Mouse (Mus musculus): Measurements from ENCODE around the gene Adnp. TPM values are rescaled to one million over a fixed set of nuclear protein-coding genes. Genes with fewer than 3 reads are reported as not detected.
A peak's percentile ranks its signal among the peaks of the same experiment; 100 is the strongest.

Adnp gene
- polyA plus RNA-seq, 1 experiment from 2014 or later: 5.4 TPM

- Histone ChIP-seq H3K9ac (no peak overlapping the region), H3K27me3 (ENCODE audit: control insufficient read depth, insufficient read depth, low read length) (no peaks in the 10 kb centered on the region; the same call in 1 of the 2 replicates), H3K4me1 (replicated peaks; ENCODE audit: control insufficient read depth, insufficient read depth, low read length) (no peaks in the 10 kb centered on the region), H3K27ac (no peak overlapping the region), H3K4me3 (replicated peaks; ENCODE audit: low read length) (no peak overlapping the region), H3K36me3 (replicated peaks; ENCODE audit: control insufficient read depth, insufficient read depth) (no peaks in the 10 kb centered on the region), H3K9me3 (ENCODE audit: control insufficient read depth, low read length) (no peaks in the 10 kb centered on the region), H3K4me2 (replicated peaks) (no peak overlapping the region)
- DNase-seq (ENCODE audit: low spot score) (no peak), ATAC-seq (ENCODE audit: low FRiP score) (no peak)
These were observed 35.9 kb upstream of the Adnp start for GRCm38 (mm10) chr2:168242841-168243240.

GRCm38 (mm10) chr2:168238335-168238734 lies 31.4 kb upstream of the Adnp start:
- H3K4me2 ChIP-seq (replicated peaks): no peak overlapping the region
- H3K36me3 ChIP-seq (replicated peaks; ENCODE audit: control insufficient read depth, insufficient read depth): peaks cover 8% of the 10 kb centered on the region
- DNase-seq (ENCODE audit: low spot score): no peak
- H3K9me3 ChIP-seq (ENCODE audit: control insufficient read depth, low read length): no peaks in the 10 kb centered on the region
- 90% methylated on average over 4 of the region's 4 CpGs for WGBS
- no peak for ATAC-seq (ENCODE audit: low FRiP score)
- H3K27me3 ChIP-seq (ENCODE audit: control insufficient read depth, insufficient read depth, low read length): no peaks in the 10 kb centered on the region; the same call in 1 of the 2 replicates
- no peak overlapping the region for H3K4me3 ChIP-seq (replicated peaks; ENCODE audit: low read length)
- no peak overlapping the region for H3K9ac ChIP-seq
- H3K27ac ChIP-seq: no peak overlapping the region
- H3K4me1 ChIP-seq (replicated peaks; ENCODE audit: control insufficient read depth, insufficient read depth, low read length): no peaks in the 10 kb centered on the region

GRCm38 (mm10) chr2:168233286-168233685 lies 26.4 kb upstream of the Adnp start:
- Histone ChIP-seq H3K27me3 (ENCODE audit: control insufficient read depth, insufficient read depth, low read length) (no peaks in the 10 kb centered on the region), H3K36me3 (replicated peaks; ENCODE audit: control insufficient read depth, insufficient read depth) (peaks cover 8% of the 10 kb centered on the region), H3K27ac (no peak overlapping the region), H3K4me1 (replicated peaks; ENCODE audit: control insufficient read depth, insufficient read depth, low read length) (peaks cover 26% of the 10 kb centered on the region), H3K9ac (no peak overlapping the region), H3K4me3 (replicated peaks; ENCODE audit: low read length) (no peak overlapping the region), H3K9me3 (ENCODE audit: control insufficient read depth, low read length) (no peaks in the 10 kb centered on the region), H3K4me2 (replicated peaks) (no peak overlapping the region)
- 98% methylated on average over 5 of the region's 5 CpGs for WGBS
- no peak for ATAC-seq (ENCODE audit: low FRiP score)
- DNase-seq (ENCODE audit: low spot score): no peak

- no peak overlapping the region for H3K27ac ChIP-seq
These were observed 24.5 kb upstream of the Adnp start for GRCm38 (mm10) chr2:168231471-168231829.

GRCm38 (mm10) chr2:168230773-168231470 lies 24.0 kb upstream of the Adnp start:
- DNase-seq (ENCODE audit: low spot score) (no peak), ATAC-seq (ENCODE audit: low FRiP score) (peak; percentile 67)
- Histone ChIP-seq H3K27me3 (ENCODE audit: control insufficient read depth, insufficient read depth, low read length) (no peaks in the 10 kb centered on the region), H3K27ac (peak overlapping the region; percentile 98), H3K4me2 (replicated peaks) (peak overlapping the region; percentile 98), H3K9ac (peak overlapping the region; percentile 82), H3K36me3 (replicated peaks; ENCODE audit: control insufficient read depth, insufficient read depth) (peaks cover 17% of the 10 kb centered on the region), H3K9me3 (ENCODE audit: control insufficient read depth, low read length) (no peaks in the 10 kb centered on the region), H3K4me3 (replicated peaks; ENCODE audit: low read length) (peak overlapping the region; percentile 97), H3K4me1 (replicated peaks; ENCODE audit: control insufficient read depth, insufficient read depth, low read length) (peaks cover 28% of the 10 kb centered on the region)
- WGBS: 4% methylated on average over 85 of the region's 105 CpGs

More at GRCm38 (mm10) chr2:168231471-168231829, 24.5 kb upstream of the Adnp start:
- H3K9me3 ChIP-seq (ENCODE audit: control insufficient read depth, low read length): no peaks in the 10 kb centered on the region
- H3K4me3 ChIP-seq (replicated peaks; ENCODE audit: low read length): peak overlapping the region; percentile 97
- peaks cover 12% of the 10 kb centered on the region for H3K36me3 ChIP-seq (replicated peaks; ENCODE audit: control insufficient read depth, insufficient read depth)
- no peak; the same call in 1 of the 2 replicates for ATAC-seq (ENCODE audit: low FRiP score)
- peak overlapping the region; percentile 82 for H3K9ac ChIP-seq
- peak overlapping the region; percentile 98 for H3K4me2 ChIP-seq (replicated peaks)
- peaks cover 28% of the 10 kb centered on the region for H3K4me1 ChIP-seq (replicated peaks; ENCODE audit: control insufficient read depth, insufficient read depth, low read length)
- DNase-seq (ENCODE audit: low spot score): no peak
- 71% methylated on average over 33 of the region's 33 CpGs for WGBS
- no peaks in the 10 kb centered on the region for H3K27me3 ChIP-seq (ENCODE audit: control insufficient read depth, insufficient read depth, low read length)

- H3K36me3 ChIP-seq (replicated peaks; ENCODE audit: control insufficient read depth, insufficient read depth): peaks cover 25% of the 10 kb centered on the region
- H3K9me3 ChIP-seq (ENCODE audit: control insufficient read depth, low read length): no peaks in the 10 kb centered on the region
- H3K27me3 ChIP-seq (ENCODE audit: control insufficient read depth, insufficient read depth, low read length): no peaks in the 10 kb centered on the region
- ATAC-seq (ENCODE audit: low FRiP score): peak; percentile 89
- peak within 1 kb of the TSS; percentile 97 for H3K4me3 ChIP-seq (replicated peaks; ENCODE audit: low read length)
- H3K4me2 ChIP-seq (replicated peaks): peak within 1 kb of the TSS; percentile 98
- peak; percentile 85 for DNase-seq (ENCODE audit: low spot score)
- WGBS: under 1% methylated on average over 73 of the region's 73 CpGs
- peak within 1 kb of the TSS; percentile 82 for H3K9ac ChIP-seq
- peak within 1 kb of the TSS; percentile 98 for H3K27ac ChIP-seq
- peaks cover 28% of the 10 kb centered on the region for H3K4me1 ChIP-seq (replicated peaks; ENCODE audit: control insufficient read depth, insufficient read depth, low read length)
These were observed 23.3 kb upstream of the Adnp start, which contains the start of the genes Gm20716, Dpm1 and Mocs3 for GRCm38 (mm10) chr2:168230026-168230728. Gm20716 (minus strand) TSS chr2:168230364. Dpm1 (minus strand) TSS chr2:168230591. Mocs3 (plus strand) TSS chr2:168230622.

GRCm38 (mm10) chr2:168229116-168230025 lies 22.5 kb upstream of the Adnp start:
- no peaks in the 10 kb centered on the region for H3K27me3 ChIP-seq (ENCODE audit: control insufficient read depth, insufficient read depth, low read length)
- H3K36me3 ChIP-seq (replicated peaks; ENCODE audit: control insufficient read depth, insufficient read depth): peaks cover 31% of the 10 kb centered on the region
- H3K9me3 ChIP-seq (ENCODE audit: control insufficient read depth, low read length): no peaks in the 10 kb centered on the region
- ATAC-seq (ENCODE audit: low FRiP score): no peak
- H3K4me2 ChIP-seq (replicated peaks): peak overlapping the region; percentile 98
- peak overlapping the region; percentile 97 for H3K4me3 ChIP-seq (replicated peaks; ENCODE audit: low read length)
- peak overlapping the region; percentile 82 for H3K9ac ChIP-seq
- 20% methylated on average over 41 of the region's 41 CpGs for whole genome bisulfite sequencing
- peak overlapping the region; percentile 98 for H3K27ac ChIP-seq
- no peak for DNase-seq (ENCODE audit: low spot score)
- peaks cover 28% of the 10 kb centered on the region for H3K4me1 ChIP-seq (replicated peaks; ENCODE audit: control insufficient read depth, insufficient read depth, low read length)

GRCm38 (mm10) chr2:168223326-168223725 lies 16.4 kb upstream of the Adnp start:
- H3K36me3 ChIP-seq (replicated peaks; ENCODE audit: control insufficient read depth, insufficient read depth): peaks cover 78% of the 10 kb centered on the region
- H3K27ac ChIP-seq: no peak overlapping the region
- no peak overlapping the region for H3K4me2 ChIP-seq (replicated peaks)
- no peaks in the 10 kb centered on the region for H3K27me3 ChIP-seq (ENCODE audit: control insufficient read depth, insufficient read depth, low read length)
- no peak overlapping the region for H3K9ac ChIP-seq
- no peak overlapping the region for H3K4me3 ChIP-seq (replicated peaks; ENCODE audit: low read length)
- 88% methylated on average over 6 of the region's 6 CpGs for WGBS
- ATAC-seq (ENCODE audit: low FRiP score): no peak
- peaks cover 3% of the 10 kb centered on the region; the same call in 1 of the 2 replicates for H3K4me1 ChIP-seq (replicated peaks; ENCODE audit: control insufficient read depth, insufficient read depth, low read length)
- DNase-seq (ENCODE audit: low spot score): no peak
- no peaks in the 10 kb centered on the region for H3K9me3 ChIP-seq (ENCODE audit: control insufficient read depth, low read length)

All from hindbrain, embryonic 14.5 days (tissue).